Mouse (Mus musculus) activated CD4-positive, CD25-positive, alpha-beta regulatory T cell, adult 9 weeks (primary cell): ENCODE results near the gene Vmn2r55. TPM values are rescaled to one million over a fixed set of nuclear protein-coding genes. Genes with fewer than 3 reads are reported as not detected.

ENCODE experiments used
- polyA plus RNA-seq: library from polyadenylated mRNA; unstranded; fragments of 100-300 nt; shearing (Covaris generic); gene quantifications from one replicate; pipeline ENCODE4 v1.2.1, GENCODE M21; 2017

The Vmn2r55 gene
- not detected for polyA plus RNA-seq

GRCm38 (mm10) chr7:12684903-12685302 lies at the start of gene Vmn2r55:
Vmn2r55 (minus strand) TSS chr7:12685003.

GRCm38 (mm10) chr7:12640219-12640618 lies 44.6 kb downstream of the Vmn2r55 start, which contains the start of gene Vmn2r54:
Vmn2r54 (minus strand) TSS chr7:12640319.

GRCm38 (mm10) chr7:12608688-12609087 lies 76.1 kb downstream of the Vmn2r55 start, which contains the start of gene Vmn2r53:
Vmn2r53 (minus strand) TSS chr7:12608788.

Other genes with a start within 250 kb of the Vmn2r55 start
- gene Zfp606, start 206.7 kb downstream of the Vmn2r55 start, polyA plus RNA-seq, result 10.4 TPM
- gene 2900092C05Rik, start 172.5 kb downstream of the Vmn2r55 start, polyA plus RNA-seq, result not detected
- gene Vmn2r53, start 76.2 kb downstream of the Vmn2r55 start, polyA plus RNA-seq, result 0.02 TPM
- not detected for gene Vmn2r54, start 44.7 kb downstream of the Vmn2r55 start, polyA plus RNA-seq
- gene Vmn2r56, start 50.0 kb upstream of the Vmn2r55 start, polyA plus RNA-seq, result 0.05 TPM
- gene Zscan18, start 118.6 kb upstream of the Vmn2r55 start, polyA plus RNA-seq, result 1.0 TPM
- gene Zfp329, start 133.9 kb upstream of the Vmn2r55 start, polyA plus RNA-seq, result 17.0 TPM
- 82.7 TPM for gene Zfp110, start 149.8 kb upstream of the Vmn2r55 start, polyA plus RNA-seq
- 4.1 TPM for gene Zfp128, start 196.2 kb upstream of the Vmn2r55 start, polyA plus RNA-seq
- 15.3 TPM for gene Zscan22, start 212.8 kb upstream of the Vmn2r55 start, polyA plus RNA-seq
- 1,099 TPM for gene Rps5, start 237.3 kb upstream of the Vmn2r55 start, polyA plus RNA-seq
- not detected for gene Rnf225, start 242.4 kb upstream of the Vmn2r55 start, polyA plus RNA-seq